Mouse (Mus musculus) liver, embryonic 13.5 days (tissue): ENCODE results near the gene Mob3b. TPM values are rescaled to one million over a fixed set of nuclear protein-coding genes. Genes with fewer than 3 reads are reported as not detected.

Source experiments
- ATAC-seq: fragments of 200-750 bp; cut with Nextera tagmentation; 2 replicates; pipeline ENCODE4 v1.8.0; 2017; ENCODE audit warnings: low read depth, mild to moderate bottlenecking, moderate number of reproducible peaks, moderate library complexity
- DNase-seq: peaks from one replicate; pipeline ENCODE4 v3.0.0; 2022
- H3K27ac ChIP-seq: fragments of 300-500 bp; sonication (generic); 2 replicates; pipeline ENCODE4 v1.5.1; 2015; ENCODE audit warnings: moderate library complexity, mild to moderate bottlenecking, inconsistent platforms
- H3K27me3 ChIP-seq: fragments of 300-500 bp; sonication (generic); 2 replicates; pipeline ENCODE4 v1.6.1; 2015; ENCODE audit warnings: mild to moderate bottlenecking, inconsistent platforms
- H3K36me3 ChIP-seq: fragments of 300-500 bp; sonication (generic); 2 replicates; pipeline ENCODE4 v1.6.1; 2015; ENCODE audit warnings: mild to moderate bottlenecking, inconsistent platforms
- H3K4me1 ChIP-seq: fragments of 300-500 bp; sonication (generic); replicated peaks from 2 replicates; pipeline ENCODE4 v1.6.1; 2015; ENCODE audit warnings: inconsistent platforms
- H3K4me2 ChIP-seq: fragments of 300-500 bp; sonication (generic); 2 replicates; pipeline ENCODE4 v1.6.1; 2015; ENCODE audit warnings: inconsistent platforms, mild to moderate bottlenecking, moderate library complexity
- H3K4me3 ChIP-seq: fragments of 300-500 bp; sonication (generic); replicated peaks from 2 replicates; pipeline ENCODE4 v1.5.1; 2015; ENCODE audit warnings: mild to moderate bottlenecking, inconsistent platforms
- H3K9ac ChIP-seq: fragments of 300-500 bp; sonication (generic); 2 replicates; pipeline ENCODE4 v1.6.1; 2015; ENCODE audit warnings: mild to moderate bottlenecking, inconsistent platforms
- H3K9me3 ChIP-seq: fragments of 300-500 bp; sonication (generic); replicated peaks from 2 replicates; pipeline ENCODE4 v1.6.1; 2016; ENCODE audit warnings: inconsistent platforms
- WGBS: fragments of 180-500 bp; shearing (Covaris S2); methylation state at CpG from one replicate; pipeline ENCODE4 v1.1.7; 2015; ENCODE audit not compliant: insufficient replicate concordance; 5-methylcytosine and 5-hydroxymethylcytosine counted together
- polyA plus RNA-seq: library from polyadenylated mRNA; unstranded; fragments of >200 nt; fragmentation: Nextera tagmentation; extraction: Ambion mirVana; gene quantifications from 2 replicates; pipeline ENCODE4 v1.2.1, GENCODE M21; 2015

The Mob3b gene
- polyA plus RNA-seq, 1 experiment from 2014 or later: 4.2 TPM

DNA sequence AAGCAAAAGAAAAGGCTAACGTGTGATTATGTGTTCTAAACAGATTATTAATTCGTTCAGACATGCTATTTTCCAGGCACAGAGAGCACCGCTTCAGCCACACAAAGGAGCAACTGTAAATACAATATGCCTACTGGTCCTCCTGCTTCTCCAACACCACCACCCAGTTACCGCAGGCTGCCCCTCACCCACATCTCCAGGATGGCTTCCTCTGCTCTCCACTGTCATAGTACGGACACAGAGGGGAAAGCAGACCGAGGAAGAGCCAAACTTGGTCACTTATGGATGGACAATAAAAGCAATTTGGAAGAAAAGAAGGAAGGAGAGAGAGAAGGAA lies 163.7 kb downstream of the Mob3b start:
- no peaks in the 10 kb centered on the region for H3K9me3 ChIP-seq
- no peak overlapping the region for H3K4me3 ChIP-seq
- no peak overlapping the region for H3K9ac ChIP-seq
- no peaks in the 10 kb centered on the region for H3K36me3 ChIP-seq
- no peak for ATAC-seq
- no peak overlapping the region for H3K4me2 ChIP-seq
- peaks cover 7% of the 10 kb centered on the region for H3K4me1 ChIP-seq
- H3K27me3 ChIP-seq: no peaks in the 10 kb centered on the region
- no peak overlapping the region for H3K27ac ChIP-seq
- no peak for DNase-seq
- WGBS: 65% methylated on average over 6 of the region's 6 CpGs

DNA sequence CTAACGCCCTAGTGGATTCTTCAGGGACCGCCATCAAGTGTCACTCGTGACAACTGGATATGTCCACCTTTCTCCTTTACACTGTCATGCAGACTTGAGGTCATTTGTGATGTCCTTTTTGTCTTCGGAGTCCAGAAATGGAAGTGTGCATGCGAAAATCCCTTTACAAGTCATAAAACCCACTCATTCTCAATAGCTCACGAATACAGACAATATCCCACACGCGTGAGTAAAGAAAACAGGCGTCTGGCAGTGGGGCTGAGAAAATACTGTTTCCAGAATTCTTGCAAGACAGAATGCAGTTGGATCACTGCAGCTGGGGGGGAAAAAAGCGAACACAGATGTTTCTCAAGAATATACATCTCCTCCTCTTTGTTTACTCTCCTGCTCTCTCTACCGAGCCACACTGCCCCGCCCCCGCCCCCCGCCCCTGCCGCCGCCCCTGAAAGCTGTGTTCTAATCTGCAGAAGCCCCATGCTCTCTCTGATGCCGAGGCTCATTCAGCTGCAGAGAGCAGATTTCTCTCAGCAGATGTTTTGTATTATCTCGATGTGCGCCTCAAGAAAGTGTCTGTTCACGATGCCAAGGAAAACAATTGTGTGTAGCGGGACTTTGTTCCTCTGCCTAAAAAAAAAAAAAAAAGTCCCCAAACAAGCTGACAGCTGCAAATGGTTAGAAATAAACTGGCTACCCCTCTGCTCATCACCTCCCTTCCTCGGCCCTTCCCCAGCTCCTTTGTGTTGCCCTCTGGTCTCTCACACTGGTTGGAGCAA lies 164.2 kb downstream of the Mob3b start:
- Histone ChIP-seq H3K36me3 (no peaks in the 10 kb centered on the region), H3K9me3 (no peaks in the 10 kb centered on the region), H3K9ac (no peak overlapping the region), H3K4me2 (no peak overlapping the region), H3K4me1 (peaks cover 7% of the 10 kb centered on the region), H3K4me3 (no peak overlapping the region), H3K27ac (no peak overlapping the region), H3K27me3 (no peaks in the 10 kb centered on the region)
- DNase-seq (no peak), ATAC-seq (no peak)
- 50% methylated on average over 22 of the region's 22 CpGs for WGBS

DNA sequence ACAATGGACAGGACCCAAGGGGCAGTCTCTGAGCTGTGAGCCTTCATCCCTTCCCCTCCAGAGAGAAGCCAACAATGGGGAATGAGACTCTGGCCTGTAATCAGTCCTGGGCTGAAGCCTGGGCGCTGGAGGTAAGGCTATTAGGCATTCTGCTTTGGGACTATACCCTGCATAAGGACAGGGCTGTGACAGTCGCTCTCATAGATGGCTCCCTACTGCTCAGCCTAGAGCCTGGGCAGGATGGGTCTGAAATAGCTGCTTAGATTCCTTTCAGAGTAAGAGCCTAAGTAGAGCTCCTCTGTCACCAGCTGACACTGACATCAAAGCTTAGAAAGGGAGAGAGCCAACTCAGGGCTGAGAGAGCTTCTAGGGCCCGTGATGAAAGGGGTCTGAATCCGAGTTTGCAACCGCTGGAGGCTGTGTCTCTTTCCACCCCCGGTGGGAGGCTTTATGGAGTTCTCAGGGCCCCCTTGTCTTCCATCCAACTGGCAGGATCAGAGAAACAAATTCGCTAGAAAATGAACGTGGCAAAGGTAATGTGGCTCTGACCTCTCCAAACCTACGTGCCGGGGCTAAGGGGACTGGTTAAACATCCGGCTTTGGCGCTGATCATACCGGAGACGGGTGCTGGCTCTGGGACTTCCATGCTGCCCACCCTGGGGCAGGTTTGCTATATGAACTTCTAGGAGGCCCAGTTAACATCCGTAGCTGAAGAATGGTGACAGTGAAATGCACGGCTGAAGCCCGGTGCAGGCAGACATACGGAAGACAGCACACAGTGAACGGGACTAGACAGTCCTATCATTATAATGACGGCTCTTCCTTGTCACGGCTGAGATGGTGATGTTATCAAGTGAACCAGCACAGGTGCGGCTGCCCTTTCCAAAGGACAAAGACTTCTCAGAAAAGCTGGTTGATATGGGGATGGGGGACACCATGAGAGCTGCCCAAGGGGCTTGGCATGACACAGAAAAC lies 165.1 kb downstream of the Mob3b start:
- H3K4me3 ChIP-seq: no peak overlapping the region

DNA sequence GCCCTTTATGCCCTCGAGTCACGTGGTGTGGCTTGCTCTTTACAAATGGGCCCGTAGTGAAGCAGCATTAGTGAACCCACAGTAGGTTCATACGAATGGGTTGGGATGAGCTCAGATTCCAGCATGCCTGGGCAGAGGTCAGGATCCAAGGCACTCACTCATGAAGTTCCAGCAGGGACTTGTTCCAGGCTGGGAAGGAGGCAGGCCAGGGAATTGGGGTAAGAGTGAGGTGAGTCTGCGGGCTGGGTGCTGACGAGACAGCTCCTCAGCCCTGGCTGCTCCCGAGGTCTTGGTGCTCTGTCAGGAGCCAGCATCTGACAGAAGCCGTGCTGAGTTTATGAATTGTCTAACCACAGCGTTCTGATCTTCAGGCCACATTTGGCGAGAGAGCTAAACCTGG lies 166.2 kb downstream of the Mob3b start:
- DNase-seq (no peak), ATAC-seq (no peak)
- H3K9ac ChIP-seq: no peak overlapping the region
- no peak overlapping the region for H3K4me2 ChIP-seq
- H3K4me3 ChIP-seq: no peak overlapping the region
- no peaks in the 10 kb centered on the region for H3K9me3 ChIP-seq
- WGBS: 55% methylated on average over 10 of the region's 10 CpGs
- H3K36me3 ChIP-seq: no peaks in the 10 kb centered on the region
- H3K4me1 ChIP-seq: peaks cover 7% of the 10 kb centered on the region
- no peaks in the 10 kb centered on the region for H3K27me3 ChIP-seq
- no peak overlapping the region for H3K27ac ChIP-seq

More for the DNA sequence above, 165.1 kb downstream of the Mob3b start:
- no peaks in the 10 kb centered on the region for H3K9me3 ChIP-seq
- H3K27me3 ChIP-seq: no peaks in the 10 kb centered on the region
- ATAC-seq (no peak), DNase-seq (no peak)
- no peak overlapping the region for H3K4me2 ChIP-seq
- peaks cover 7% of the 10 kb centered on the region for H3K4me1 ChIP-seq
- H3K9ac ChIP-seq: no peak overlapping the region
- 73% methylated on average over 22 of the region's 22 CpGs for WGBS
- H3K36me3 ChIP-seq: no peaks in the 10 kb centered on the region
- no peak overlapping the region for H3K27ac ChIP-seq

GRCm38 (mm10) chr4:34990659-34991058 lies 166.6 kb downstream of the Mob3b start:
- Histone ChIP-seq H3K4me2 (no peak overlapping the region), H3K9ac (no peak overlapping the region), H3K4me3 (no peak overlapping the region), H3K9me3 (no peaks in the 10 kb centered on the region), H3K27me3 (no peaks in the 10 kb centered on the region), H3K27ac (no peak overlapping the region), H3K36me3 (no peaks in the 10 kb centered on the region), H3K4me1 (peaks cover 7% of the 10 kb centered on the region)
- DNase-seq (no peak), ATAC-seq (no peak)
- WGBS: 74% methylated on average over 9 of the region's 9 CpGs

DNA sequence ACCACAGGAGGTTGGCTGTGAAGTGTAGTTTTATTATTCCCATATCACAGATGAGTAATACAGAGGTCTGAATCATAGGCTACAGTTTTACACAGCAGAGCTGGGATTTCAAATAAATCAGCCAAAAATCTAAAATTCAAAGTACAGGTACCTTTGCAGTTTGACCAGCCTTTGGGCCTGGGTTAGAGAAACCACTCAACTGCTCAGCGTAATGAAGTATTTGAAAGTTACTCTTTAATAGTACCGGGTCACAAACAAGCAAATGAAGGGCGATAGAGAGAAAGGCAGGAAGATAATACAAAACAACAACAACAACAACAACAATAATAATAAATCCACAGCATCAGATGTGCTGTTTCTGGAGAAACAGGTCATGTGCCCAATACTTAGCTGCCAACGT lies 169.7 kb downstream of the Mob3b start:
- Histone ChIP-seq H3K4me2 (no peak overlapping the region), H3K9me3 (no peaks in the 10 kb centered on the region), H3K27me3 (no peaks in the 10 kb centered on the region), H3K4me1 (peaks cover 5% of the 10 kb centered on the region; the same call in 1 of the 2 replicates), H3K36me3 (no peaks in the 10 kb centered on the region), H3K4me3 (no peak overlapping the region), H3K27ac (peak overlapping the region; percentile 63), H3K9ac (no peak overlapping the region)
- DNase-seq (no peak), ATAC-seq (no peak)
- WGBS: 76% methylated on average over 4 of the region's 4 CpGs

GRCm38 (mm10) chr4:34987109-34987508 lies 170.2 kb downstream of the Mob3b start:
- 68% methylated on average over 12 of the region's 12 CpGs for WGBS
- peak overlapping the region; percentile 63 for H3K27ac ChIP-seq
- DNase-seq: no peak

GRCm38 (mm10) chr4:34986647-34987046 lies 170.6 kb downstream of the Mob3b start:
- H3K27ac ChIP-seq: peak overlapping the region; percentile 63
- WGBS: 60% methylated on average over 4 of the region's 4 CpGs
- H3K4me2 ChIP-seq: peak overlapping the region; percentile 10; the same call in 1 of the 2 replicates

More at GRCm38 (mm10) chr4:34987109-34987508, 170.2 kb downstream of the Mob3b start:
- Histone ChIP-seq H3K4me1 (peaks cover 5% of the 10 kb centered on the region; the same call in 1 of the 2 replicates), H3K36me3 (no peaks in the 10 kb centered on the region), H3K9ac (no peak overlapping the region), H3K27me3 (no peaks in the 10 kb centered on the region), H3K9me3 (no peaks in the 10 kb centered on the region), H3K4me3 (no peak overlapping the region), H3K4me2 (peak overlapping the region; percentile 10; the same call in 1 of the 2 replicates)
- ATAC-seq: peak; percentile 62

DNA sequence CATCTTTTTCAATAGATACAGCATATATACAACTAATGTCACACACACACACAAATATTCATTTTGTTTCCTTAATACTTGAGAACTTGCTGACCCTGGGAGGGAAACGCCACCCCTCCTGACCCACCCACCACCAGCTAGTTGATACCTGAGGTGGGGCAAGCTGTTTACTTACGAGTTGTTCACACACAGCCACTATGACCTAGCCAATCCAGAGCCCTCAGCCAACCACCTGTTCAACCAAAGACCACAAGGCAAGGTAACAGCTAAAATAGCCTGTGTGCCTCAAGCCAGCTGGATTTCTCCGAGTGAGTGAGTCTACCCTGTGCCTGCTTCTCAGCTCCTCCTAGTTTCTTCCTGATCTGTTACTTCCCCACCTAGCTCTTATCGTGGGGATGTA lies 172.9 kb downstream of the Mob3b start:
- Histone ChIP-seq H3K4me1 (0 out of 2 replicates have a peak, but pooled peaks cover 5% of the 10 kb centered on the region), H3K4me3 (no peak overlapping the region), H3K9ac (no peak overlapping the region), H3K9me3 (no peaks in the 10 kb centered on the region), H3K36me3 (no peaks in the 10 kb centered on the region), H3K27ac (no peak overlapping the region), H3K4me2 (no peak overlapping the region), H3K27me3 (no peaks in the 10 kb centered on the region)
- ATAC-seq (no peak), DNase-seq (no peak)
- WGBS: 64% methylated on average over 4 of the region's 4 CpGs

More at GRCm38 (mm10) chr4:34986647-34987046, 170.6 kb downstream of the Mob3b start:
- Histone ChIP-seq H3K9ac (no peak overlapping the region), H3K36me3 (no peaks in the 10 kb centered on the region), H3K4me3 (no peak overlapping the region), H3K27me3 (no peaks in the 10 kb centered on the region), H3K4me1 (peaks cover 5% of the 10 kb centered on the region; the same call in 1 of the 2 replicates), H3K9me3 (no peaks in the 10 kb centered on the region)
- ATAC-seq (peak; percentile 55), DNase-seq (no peak)

DNA sequence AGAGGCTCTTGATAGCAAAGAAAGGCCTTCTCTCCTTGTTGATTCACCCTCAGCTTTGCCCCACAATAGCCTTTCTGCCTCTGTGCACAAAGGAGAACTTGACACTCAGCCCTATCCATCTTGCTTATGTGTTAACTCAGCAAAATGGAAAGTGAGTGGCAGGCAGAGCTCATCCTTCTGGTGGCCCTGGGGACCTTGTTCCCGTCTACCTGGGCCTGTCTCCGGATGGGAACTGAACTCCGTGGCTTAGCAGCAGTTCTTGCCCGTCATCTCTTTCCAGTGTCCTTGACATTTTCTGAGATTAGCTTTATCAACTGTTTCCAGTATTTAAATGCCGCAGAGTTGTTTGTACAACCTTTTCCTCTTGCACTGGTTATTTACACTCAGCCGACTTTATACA lies 173.8 kb downstream of the Mob3b start:
- 0 out of 2 replicates have a peak, but pooled peaks cover 5% of the 10 kb centered on the region for H3K4me1 ChIP-seq
- WGBS: 63% methylated on average over 6 of the region's 6 CpGs
- DNase-seq: no peak

More for the DNA sequence above, 173.8 kb downstream of the Mob3b start:
- ATAC-seq: no peak
- Histone ChIP-seq H3K4me2 (no peak overlapping the region), H3K4me3 (no peak overlapping the region), H3K9ac (no peak overlapping the region), H3K27me3 (no peaks in the 10 kb centered on the region), H3K36me3 (no peaks in the 10 kb centered on the region), H3K27ac (no peak overlapping the region), H3K9me3 (no peaks in the 10 kb centered on the region)
